ENCODE assay signal across 21 mouse cellular contexts in genomic region chr14:7657456-7657855, GRCm38 (mm10). TPM values are rescaled to one million over a fixed set of nuclear protein-coding genes. Genes with fewer than 3 reads are reported as not detected.
DNase-seq lines count a peak whose midpoint lies in the region; ATAC-seq and TF ChIP-seq lines count a peak whose summit lies in the region.
"Not testable (repeated sequence)": the region's sequence is repeated elsewhere in the genome, so short reads cannot be mapped to it uniquely, and the experiment has no call there.
"Had no signal": no experiment of that assay in that cellular context is flagged by ENCODE, and none has a peak within 500 bp of the region (broad histone marks: within the 10 kb centered on the region; RNA-seq: fewer than 3 reads in every experiment).

No protein-coding gene starts in this region.

- not testable (repeated sequence) for TF ChIP-seq RAD21 in CH12.LX (IDR thresholded peaks at IDR 0.05; ENCODE audit: low read depth, low read length)

- dilution Hi-C loops in CH12.LX (cut with MboI; ENCODE audit: extremely low pct_ligation_motif_present, extremely low pct_unique_long_range_greater_than_20kb, low sequenced_read_pairs) = not testable (repeated sequence)

- H3K9me3 ChIP-seq in CH12.LX (replicated peaks; ENCODE audit: low read length); embryonic facial prominence, embryonic 15.5 days (replicated peaks); hindbrain, embryonic 12.5 days (replicated peaks); intestine, embryonic 15.5 days; limb, embryonic 12.5 days; midbrain, embryonic 12.5 days; neural tube, embryonic 13.5 days: not testable (repeated sequence)

- ATAC-seq in embryonic facial prominence, embryonic 15.5 days (ENCODE audit: insufficient number of reproducible peaks, low FRiP score, low TSS enrichment, low read depth); hindbrain, embryonic 12.5 days (ENCODE audit: low FRiP score); intestine, embryonic 15.5 days; limb, embryonic 12.5 days (ENCODE audit: insufficient number of reproducible peaks, insufficient read depth, low FRiP score, low TSS enrichment, low read depth); midbrain, embryonic 12.5 days (ENCODE audit: low FRiP score, low read depth); neural tube, embryonic 13.5 days (ENCODE audit: low read depth): not testable (repeated sequence)

- not testable (repeated sequence) for H3K79me2 ChIP-seq in CH12.LX (replicated peaks; ENCODE audit: control insufficient read depth, extremely low read depth, insufficient read depth, poor library complexity, severe bottlenecking)

- not testable (repeated sequence) for TF ChIP-seq CTCF in CH12.LX (conservative IDR thresholded peaks at IDR 0.05 in 1 of 2, IDR thresholded peaks at IDR 0.05 in 1 of 2; ENCODE audit: low read depth in 2 of 2, low read length in 2 of 2)
- peak; percentile 33; the same call in 1 of the 2 replicates for TF ChIP-seq CTCF in gastrocnemius, adult 2 months (IDR thresholded peaks at IDR 0.05)

- 0 out of 2 replicates have a peak overlapping the region, but pooled peaks have one; percentile 32 for H3K4me2 ChIP-seq in CH12.LX (ENCODE audit: insufficient read depth, low read depth, poor library complexity, severe bottlenecking)
- peak overlapping the region; percentile 54 for H3K4me2 ChIP-seq in embryonic facial prominence, embryonic 15.5 days (replicated peaks)
- H3K4me2 ChIP-seq in hindbrain, embryonic 12.5 days (replicated peaks) = peak overlapping the region; percentile 61
- H3K4me2 ChIP-seq in intestine, embryonic 15.5 days (replicated peaks) = peak overlapping the region; percentile 66
- H3K4me2 ChIP-seq in limb, embryonic 12.5 days = peak overlapping the region; percentile 63
- H3K4me2 ChIP-seq in midbrain, embryonic 12.5 days (replicated peaks) = peak overlapping the region; percentile 62
- peak overlapping the region; percentile 57 for H3K4me2 ChIP-seq in neural tube, embryonic 13.5 days

- H3K4me3 ChIP-seq in CH12.LX (replicated peaks in 1 of 3; ENCODE audit: low read depth in 2 of 3, low read length in 2 of 3, poor library complexity in 1 of 3); embryonic facial prominence, embryonic 15.5 days (replicated peaks); gastrocnemius, adult 2 months; hindbrain, embryonic 12.5 days; intestine, embryonic 15.5 days (replicated peaks); midbrain, embryonic 12.5 days: not testable (repeated sequence)
- H3K4me3 ChIP-seq in limb, embryonic 12.5 days (replicated peaks) = 0 out of 2 replicates have a peak overlapping the region, but pooled peaks have one; percentile 42
- H3K4me3 ChIP-seq in neural tube, embryonic 13.5 days = peak overlapping the region; percentile 41

- not testable (repeated sequence) for H3K36me3 ChIP-seq in CH12.LX (replicated peaks in 1 of 2; ENCODE audit: control insufficient read depth in 1 of 2, insufficient read depth in 1 of 2, low read length in 1 of 2); embryonic facial prominence, embryonic 15.5 days; hindbrain, embryonic 12.5 days; intestine, embryonic 15.5 days; limb, embryonic 12.5 days; midbrain, embryonic 12.5 days; neural tube, embryonic 13.5 days

- not testable (repeated sequence) for H3K9ac ChIP-seq in CH12.LX (ENCODE audit: insufficient read depth, low read depth); embryonic facial prominence, embryonic 15.5 days; hindbrain, embryonic 12.5 days; intestine, embryonic 15.5 days; limb, embryonic 12.5 days (replicated peaks); midbrain, embryonic 12.5 days (replicated peaks); neural tube, embryonic 13.5 days

- not testable (repeated sequence) for H3K27me3 ChIP-seq in CH12.LX (replicated peaks); embryonic facial prominence, embryonic 15.5 days; hindbrain, embryonic 12.5 days; intestine, embryonic 15.5 days (replicated peaks); limb, embryonic 12.5 days; midbrain, embryonic 12.5 days; neural tube, embryonic 13.5 days

- not testable (repeated sequence) for H3K4me1 ChIP-seq in CH12.LX (ENCODE audit: control insufficient read depth in 1 of 2, insufficient read depth in 2 of 2); embryonic facial prominence, embryonic 15.5 days; hindbrain, embryonic 12.5 days; intestine, embryonic 15.5 days (replicated peaks); limb, embryonic 12.5 days (replicated peaks); midbrain, embryonic 12.5 days; neural tube, embryonic 13.5 days (replicated peaks)

- TF ChIP-seq POLR2A in CH12.LX (IDR thresholded peaks at IDR 0.05; ENCODE audit: low read depth, low read length) = not testable (repeated sequence)

- intact Hi-C loops in gastrocnemius, adult 2 months (cut with DNase I) = not testable (repeated sequence)

- in situ Hi-C loops in CH12.LX (cut with MboI; ENCODE audit: low pct_ligation_motif_present, low pct_unique_long_range_greater_than_20kb, low sequenced_read_pairs) = not testable (repeated sequence)

- TF ChIP-seq EP300 in CH12.LX (IDR thresholded peaks at IDR 0.05; ENCODE audit: low read length) = not testable (repeated sequence)

- DNase-seq in CH12.LX (ENCODE audit: extremely low read depth); gastrocnemius, adult 2 months: not testable (repeated sequence)

- H3K27ac ChIP-seq in CH12.LX (ENCODE audit: insufficient read depth, low read depth); embryonic facial prominence, embryonic 15.5 days (replicated peaks); gastrocnemius, adult 2 months; hindbrain, embryonic 12.5 days; intestine, embryonic 15.5 days; limb, embryonic 12.5 days; midbrain, embryonic 12.5 days (replicated peaks); neural tube, embryonic 13.5 days (replicated peaks): not testable (repeated sequence)

- 6% methylated on average over 6 of the region's 10 CpGs for WGBS in embryonic facial prominence, embryonic 15.5 days
- 3% methylated on average over 7 of the region's 10 CpGs for WGBS in hindbrain, embryonic 12.5 days
- 3% methylated on average over 8 of the region's 10 CpGs for WGBS in intestine, embryonic 15.5 days
- WGBS in limb, embryonic 12.5 days = 1% methylated on average over 6 of the region's 10 CpGs
- 9% methylated on average over 9 of the region's 10 CpGs for WGBS in midbrain, embryonic 12.5 days
- WGBS in neural tube, embryonic 13.5 days = 1% methylated on average over 6 of the region's 10 CpGs

RNA-seq across cellular contexts. Expression of gene Gm10128, which starts 13.7 kb away (rescaled TPM):
- total RNA-seq in CH12.LX (2012; rRNA removed) = not detected in 2 replicates
- not detected in 2 replicates for total RNA-seq in CH12.LX (2014; rRNA removed)
- not detected in 2 replicates for polyA plus RNA-seq in CH12.LX (2012; ENCODE audit: insufficient read length, low read depth)
- polyA plus RNA-seq in embryonic facial prominence, embryonic 15.5 days (2015; fragmentation: Nextera tagmentation; extraction: Ambion mirVana) = not detected in 2 replicates
- total RNA-seq in gastrocnemius, adult 2 months (2021) = not detected
- polyA plus RNA-seq in hindbrain, embryonic 12.5 days (2016; fragmentation: Nextera tagmentation; extraction: Ambion mirVana) = not detected in 2 replicates
- polyA plus RNA-seq in intestine, embryonic 15.5 days (2015; fragmentation: Nextera tagmentation; extraction: Ambion mirVana) = not detected in 2 replicates
- not detected in 2 replicates for polyA plus RNA-seq in limb, embryonic 12.5 days (2016; fragmentation: Nextera tagmentation; extraction: Ambion mirVana)
- not detected in 2 replicates for polyA plus RNA-seq in midbrain, embryonic 12.5 days (2016; fragmentation: Nextera tagmentation; extraction: Ambion mirVana)
- not detected in 2 replicates for polyA plus RNA-seq in neural tube, embryonic 13.5 days (2015; fragmentation: Nextera tagmentation; extraction: Ambion mirVana)
- total RNA-seq: adrenal gland, postnatal 10 days; ES-E14; gastrocnemius, postnatal 36 days; heart, postnatal 36 days; layer of hippocampus, postnatal 25 days; left cerebral cortex, postnatal 14 days had no signal
- polyA plus RNA-seq: activated CD4-positive, CD25-positive, alpha-beta regulatory T cell, adult 4 months; forebrain, embryonic 10.5 days; inflammation-experienced regulatory T-cells, adult 6 months; kidney, embryonic 16.5 days; limb, embryonic 15.5 days; liver, embryonic 15.5 days; spleen, adult 2 months had no signal
